Mouse (Mus musculus): ENCODE data around the gene Gtf2a2.

The Gtf2a2 gene

DNA sequence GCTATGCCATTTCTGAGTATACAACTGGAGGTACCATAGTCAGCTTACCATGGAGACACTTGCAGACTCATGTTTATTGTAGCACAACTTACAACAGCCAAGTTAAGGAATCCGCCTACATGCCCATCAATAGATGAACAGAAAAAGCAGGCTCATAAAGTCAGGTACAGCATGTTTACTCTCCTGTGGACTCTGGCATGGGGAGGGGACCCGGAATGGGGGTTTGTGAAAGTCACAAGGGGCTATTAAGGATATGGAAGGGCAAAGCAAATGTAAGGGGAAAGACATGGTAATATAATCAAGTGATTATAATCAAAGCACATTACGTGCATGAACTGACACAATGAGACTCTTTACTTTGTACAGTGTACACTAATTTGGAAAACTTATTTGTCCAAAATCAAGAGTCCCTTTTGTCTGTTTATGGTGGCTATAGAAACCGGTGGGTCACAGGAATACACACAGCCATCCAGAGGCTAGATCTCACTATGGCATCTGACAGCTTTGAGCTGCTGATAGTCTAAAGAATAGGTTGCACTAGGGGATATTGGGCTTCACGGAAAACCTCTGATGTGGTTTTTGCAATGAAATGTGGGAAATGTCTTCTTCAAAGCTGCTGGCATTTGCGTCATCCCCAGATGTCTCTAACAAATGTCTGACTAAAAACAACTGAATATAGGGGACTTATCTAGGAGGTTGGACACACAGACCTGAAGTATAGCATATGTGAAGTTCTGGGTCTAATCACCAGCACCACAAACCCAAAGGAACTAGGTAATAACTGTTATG is 27.4 kb downstream of the Gtf2a2 start:
- ChIA-PET POLR2A (interaction anchor here in 2 of 4 experiments (0.5 to 1.0 kb wide), 4 partner anchors 12 to 29 kb away, joined by 3 read pairs; partner anchors contain the start of gene Gtf2a2 (in 1 of the 2)), CTCF (no interaction called here)

- ChIA-PET CTCF (interaction anchor here in 1 of 4 experiments (2.0 kb wide), 1 partner anchor 21 kb away, joined by 4 read pairs; no protein-coding TSS in a partner anchor), POLR2A (interaction anchor here in 2 of 4 experiments (0.5 to 1.0 kb wide), 4 partner anchors 11 to 28 kb away, joined by 3 read pairs; partner anchors contain the start of gene Gtf2a2 (in 1 of the 2))
Measured at GRCm38 (mm10) chr9:70040570-70040969, 28.2 kb downstream of the Gtf2a2 start.

GRCm38 (mm10) chr9:70042137-70042536 is 29.8 kb downstream of the Gtf2a2 start:
- ChIA-PET CTCF (interaction anchor here in 1 of 4 experiments (2.0 kb wide), 1 partner anchor 23 kb away, joined by 4 read pairs; no protein-coding TSS in a partner anchor), POLR2A (interaction anchor here in 2 of 4 experiments (0.6 to 2.2 kb wide), 8 partner anchors 11 to 175 kb away, joined by 3 to 6 read pairs (median 4); no protein-coding TSS in a partner anchor)

- ChIA-PET CTCF (no interaction called here), POLR2A (interaction anchor here in 3 of 4 experiments (0.7 to 2.2 kb wide), 7 partner anchors 10 to 320 kb away, joined by 3 to 6 read pairs (median 4); no protein-coding TSS in a partner anchor)
Measured at GRCm38 (mm10) chr9:70042935-70043334, 30.6 kb downstream of the Gtf2a2 start.

- ChIA-PET POLR2A (interaction anchor here in 2 of 4 experiments (1.3 to 1.6 kb wide), 3 partner anchors 10 to 43 kb away, joined by 3 to 5 read pairs (median 5); no protein-coding TSS in a partner anchor), CTCF (no interaction called here)
Measured at GRCm38 (mm10) chr9:70044865-70045264, 32.5 kb downstream of the Gtf2a2 start.

DNA sequence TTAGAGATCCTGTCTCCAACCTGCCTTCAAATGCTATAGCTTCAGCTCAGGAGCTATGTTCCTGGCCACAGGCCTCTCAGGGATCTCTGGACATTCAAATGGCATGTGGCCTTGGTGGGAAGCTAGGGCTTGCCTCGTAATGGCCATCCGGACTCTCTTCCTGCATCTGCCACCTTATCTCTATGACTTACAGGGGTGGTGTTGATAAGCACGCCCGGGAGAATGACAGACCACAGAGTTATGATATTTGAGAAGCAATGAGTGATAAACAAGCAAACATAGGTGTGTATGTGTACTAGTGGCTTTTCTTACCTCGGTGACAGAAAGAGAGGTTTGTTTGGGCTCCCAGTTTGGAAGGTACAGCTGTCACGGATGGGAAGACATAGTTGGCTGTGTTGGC is 33.9 kb downstream of the Gtf2a2 start:
- CTCF ChIA-PET, result interaction anchor here in 1 of 4 experiments (0.6 kb wide), 1 partner anchor 1329 kb away, joined by 8 read pairs; no protein-coding TSS in a partner anchor
- POLR2A ChIA-PET, result interaction anchor here in 3 of 4 experiments (0.6 to 4.0 kb wide), 8 partner anchors 8 to 148 kb away, joined by 3 to 22 read pairs (median 4); partner anchors contain the start of gene Gcnt3 (in 1 of the 3)

- POLR2A ChIA-PET, result interaction anchor here (0.6 to 4.0 kb wide), 20 partner anchors 9 to 236 kb away, joined by 3 to 22 read pairs (median 4); partner anchors contain the start of gene Gtf2a2 (in 1 of the 4)
- CTCF ChIA-PET, result interaction anchor here in 3 of 4 experiments (0.6 to 1.0 kb wide), 3 partner anchors 15 to 33 kb away, joined by 3 to 4 read pairs (median 3); no protein-coding TSS in a partner anchor
Measured at GRCm38 (mm10) chr9:70047839-70048238, 35.5 kb downstream of the Gtf2a2 start.

DNA sequence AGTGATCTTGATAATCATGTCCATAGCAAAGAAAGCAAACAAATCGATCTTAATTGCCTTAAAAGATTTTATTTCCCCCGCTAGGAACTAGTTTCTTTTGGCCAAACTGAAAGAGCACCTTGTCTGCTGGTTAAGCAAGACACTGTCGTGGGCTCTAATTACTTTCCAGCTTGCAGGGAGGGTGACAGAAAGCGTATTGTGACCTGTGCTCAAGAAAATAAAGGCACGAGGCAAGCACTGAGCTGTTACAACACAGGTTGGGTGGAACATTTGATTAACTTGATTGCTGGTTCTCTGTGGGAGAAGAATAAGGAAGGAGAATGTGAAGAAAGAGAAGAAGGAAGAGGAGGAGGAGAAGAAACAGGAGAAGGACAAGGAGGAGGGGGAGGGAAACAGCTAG is 35.9 kb downstream of the Gtf2a2 start:
- ChIA-PET CTCF (interaction anchor here in 3 of 4 experiments (0.6 to 1.1 kb wide), 4 partner anchors 16 to 36 kb away, joined by 3 to 4 read pairs (median 3); no protein-coding TSS in a partner anchor), POLR2A (interaction anchor here (0.6 to 4.0 kb wide), 21 partner anchors 8 to 92 kb away, joined by 3 to 22 read pairs (median 4); partner anchors contain the start of gene Gtf2a2 (in 1 of the 4))

GRCm38 (mm10) chr9:70048751-70049415 is 36.5 kb downstream of the Gtf2a2 start:
- POLR2A ChIA-PET, result interaction anchor here (0.6 to 4.0 kb wide), 21 partner anchors 10 to 91 kb away, joined by 3 to 22 read pairs (median 4); partner anchors contain the start of gene Gtf2a2 (in 1 of the 4)
- CTCF ChIA-PET, result interaction anchor here in 3 of 4 experiments (0.7 to 1.1 kb wide), 3 partner anchors 32 to 35 kb away, joined by 3 to 4 read pairs (median 4); no protein-coding TSS in a partner anchor

- POLR2A ChIA-PET, result interaction anchor here in 3 of 4 experiments (0.7 to 4.0 kb wide), 14 partner anchors 9 to 53 kb away, joined by 3 to 22 read pairs (median 4); partner anchors contain the start of gene Gtf2a2 (in 1 of the 3)
- CTCF ChIA-PET, result interaction anchor here in 3 of 4 experiments (0.6 to 1.1 kb wide), 4 partner anchors 32 to 724 kb away, joined by 3 to 4 read pairs (median 4); no protein-coding TSS in a partner anchor
Measured at GRCm38 (mm10) chr9:70049416-70049783, 37.0 kb downstream of the Gtf2a2 start.

DNA sequence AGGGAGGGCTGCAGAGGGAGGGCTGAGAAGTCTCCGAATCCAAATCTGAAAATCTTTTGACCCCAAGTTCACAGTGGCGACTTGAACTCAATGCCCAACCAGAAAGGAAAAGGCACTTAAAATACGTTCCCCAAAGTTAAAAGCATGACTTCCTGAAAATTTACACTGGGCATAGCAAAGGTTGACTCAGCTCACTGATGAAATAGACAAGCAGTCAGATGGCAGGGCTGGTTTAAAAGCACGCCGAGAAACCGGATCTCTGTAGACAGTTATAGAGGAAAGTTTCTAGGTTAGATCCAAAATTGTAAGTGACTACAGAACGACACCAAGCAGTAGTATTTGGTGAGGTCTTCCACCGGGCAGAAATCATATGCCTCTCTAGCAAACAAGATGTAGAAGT is 37.5 kb downstream of the Gtf2a2 start:
- CTCF ChIA-PET, result interaction anchor here in 1 of 4 experiments (0.6 kb wide), 1 partner anchor 723 kb away, joined by 4 read pairs; no protein-coding TSS in a partner anchor
- POLR2A ChIA-PET, result interaction anchor here in 2 of 4 experiments (0.7 to 4.0 kb wide), 9 partner anchors 12 to 37 kb away, joined by 3 to 22 read pairs (median 5); no protein-coding TSS in a partner anchor

GRCm38 (mm10) chr9:70052730-70053129 is 40.4 kb downstream of the Gtf2a2 start:
- CTCF ChIA-PET, result interaction anchor here in 3 of 4 experiments (0.7 to 1.7 kb wide), 3 partner anchors 16 to 34 kb away, joined by 4 to 7 read pairs (median 5); no protein-coding TSS in a partner anchor
- POLR2A ChIA-PET, result interaction anchor here in 2 of 4 experiments (0.8 to 1.4 kb wide), 5 partner anchors 9 to 630 kb away, joined by 3 to 4 read pairs (median 4); no protein-coding TSS in a partner anchor

- CTCF ChIA-PET, result interaction anchor here in 3 of 4 experiments (0.7 to 1.7 kb wide), 3 partner anchors 17 to 33 kb away, joined by 4 to 7 read pairs (median 5); no protein-coding TSS in a partner anchor
- POLR2A ChIA-PET, result interaction anchor here in 2 of 4 experiments (0.8 to 1.9 kb wide), 6 partner anchors 9 to 631 kb away, joined by 3 to 4 read pairs (median 4); no protein-coding TSS in a partner anchor
Measured at GRCm38 (mm10) chr9:70053411-70053810, 41.1 kb downstream of the Gtf2a2 start.

DNA sequence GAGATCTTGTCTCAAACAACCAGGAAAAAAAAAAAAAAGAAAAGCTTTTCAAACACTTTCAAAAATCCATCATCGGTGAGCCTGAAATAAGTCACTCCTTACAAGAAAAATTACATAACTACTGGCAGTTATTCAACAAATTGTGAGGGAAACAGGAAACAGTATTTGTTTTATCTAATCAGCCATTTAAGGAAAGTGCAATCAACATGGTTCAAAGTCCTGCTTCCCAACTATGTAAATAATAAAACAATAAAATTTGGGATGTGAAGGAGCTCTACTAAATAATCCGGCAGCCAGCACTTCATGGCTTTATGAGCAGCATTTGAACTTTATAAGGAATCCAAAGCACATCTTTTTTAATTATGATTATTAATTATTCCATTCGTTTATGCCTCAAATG is 49.7 kb downstream of the Gtf2a2 start:
- POLR2A ChIA-PET, result interaction anchor here in 1 of 4 experiments (0.7 to 1.2 kb wide), 4 partner anchors 13 to 39 kb away, joined by 3 to 5 read pairs (median 4); no protein-coding TSS in a partner anchor
- CTCF ChIA-PET, result interaction anchor here in 1 of 4 experiments (0.6 kb wide), 1 partner anchor 277 kb away, joined by 3 read pairs; no protein-coding TSS in a partner anchor

DNA sequence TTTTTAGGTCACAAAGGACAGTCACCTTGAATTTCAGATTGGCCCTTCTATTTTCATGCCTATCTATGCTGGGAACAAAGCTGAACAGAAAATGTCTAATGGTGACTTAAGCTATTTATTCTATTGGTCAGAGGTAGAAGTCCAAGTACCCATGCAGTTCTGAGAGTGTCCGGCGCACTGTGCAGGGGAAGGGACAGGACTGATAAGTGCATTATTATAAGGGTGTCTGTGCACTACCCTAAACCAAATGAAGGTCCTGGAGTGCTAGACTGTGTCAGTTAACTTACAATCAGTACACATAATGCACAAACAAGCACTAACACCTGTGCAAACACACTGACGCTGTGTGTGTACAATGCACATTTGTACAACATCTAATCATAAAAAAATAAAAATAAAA is 55.1 kb downstream of the Gtf2a2 start:
- CTCF ChIA-PET, result interaction anchor here in 1 of 4 experiments (0.6 kb wide), 1 partner anchor 42 kb away, joined by 3 read pairs; no protein-coding TSS in a partner anchor
- POLR2A ChIA-PET, result interaction anchor here in 1 of 4 experiments (0.6 to 1.4 kb wide), 3 partner anchors 16 to 91 kb away, joined by 3 read pairs; no protein-coding TSS in a partner anchor

DNA sequence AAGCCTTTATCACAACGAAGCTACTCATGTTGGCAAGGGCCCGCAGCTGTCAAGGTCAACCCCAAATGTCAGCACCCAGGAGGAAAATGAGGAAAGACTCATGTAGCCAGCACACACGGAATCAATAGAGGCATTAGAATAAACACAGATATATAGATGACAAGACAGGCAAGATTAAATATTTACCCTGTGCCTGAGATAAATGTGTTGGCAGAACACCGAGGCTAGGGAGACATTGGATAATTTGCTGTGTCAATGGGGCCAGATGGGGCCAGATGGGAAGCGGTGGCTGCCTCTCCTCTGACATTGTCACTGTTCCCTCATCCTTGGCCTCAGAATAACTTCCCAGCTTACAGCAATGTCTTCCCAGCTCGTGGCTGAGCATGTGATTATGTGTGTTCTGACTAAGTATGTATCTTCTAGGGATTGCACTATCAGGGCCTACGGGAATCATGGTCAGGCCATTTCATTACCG is 57.6 kb downstream of the Gtf2a2 start:
- POLR2A ChIA-PET, result interaction anchor here in 2 of 4 experiments (1.1 to 1.8 kb wide), 5 partner anchors 11 to 19 kb away, joined by 3 to 5 read pairs (median 4); no protein-coding TSS in a partner anchor
- CTCF ChIA-PET, result interaction anchor here in 1 of 4 experiments (1.3 kb wide), 1 partner anchor 39 kb away, joined by 4 read pairs; no protein-coding TSS in a partner anchor

- POLR2A ChIA-PET, result interaction anchor here in 1 of 4 experiments (0.7 to 1.8 kb wide), 8 partner anchors 9 to 611 kb away, joined by 3 to 7 read pairs (median 4); no protein-coding TSS in a partner anchor
- CTCF ChIA-PET, result interaction anchor here in 3 of 4 experiments (0.6 to 1.9 kb wide), 4 partner anchors 8 to 323 kb away, joined by 3 to 7 read pairs (median 4); no protein-coding TSS in a partner anchor
Measured at GRCm38 (mm10) chr9:70072387-70072786, 60.0 kb downstream of the Gtf2a2 start.

All from embryonic stem cell, embryonic (primary cell).